Mouse (Mus musculus): ENCODE data around the gene Nrarp. TPM values are rescaled to one million over a fixed set of nuclear protein-coding genes. Genes with fewer than 3 reads are reported as not detected.

Gene Nrarp
- polyA plus RNA-seq (2014; fragmentation: Nextera tagmentation; extraction: Ambion mirVana), result 63.6 and 72.1 TPM in 2 replicates

DNA sequence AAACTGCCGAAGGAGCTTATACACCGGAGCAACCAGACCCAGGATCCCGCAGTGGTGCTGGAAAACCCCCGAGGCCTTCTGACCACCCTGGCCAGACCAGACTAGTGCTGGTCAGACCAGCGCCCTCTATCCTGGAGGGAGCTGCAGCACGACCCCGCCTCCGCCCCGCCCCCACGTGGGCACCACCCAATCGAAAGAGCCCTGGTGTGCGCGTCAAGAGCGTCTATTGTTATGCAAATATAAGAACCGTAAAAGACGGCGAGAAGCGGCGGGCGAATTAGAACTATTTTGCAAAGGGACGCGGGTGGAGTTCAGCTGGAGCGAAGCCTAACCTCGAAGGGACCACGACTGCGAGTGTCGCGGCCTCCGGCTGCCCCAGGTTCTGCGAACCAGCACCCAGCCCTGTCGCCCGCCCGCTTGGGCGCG lies at the start of gene Nrarp:
TSS of gene Nrarp (plus strand) at position 281 of the 426 bp plus-strand sequence.
- Histone ChIP-seq H3K9ac (ENCODE audit: low read length) (peak within 1 kb of the TSS; percentile 93), H3K27ac (ENCODE audit: low read depth, low read length) (peak within 1 kb of the TSS; percentile 96), H3K36me3 (ENCODE audit: control insufficient read depth, insufficient read depth, low read length) (peaks cover 2% of the 10 kb centered on the region; the same call in 1 of the 2 replicates), H3K4me3 (ENCODE audit: low read depth, low read length) (peak within 1 kb of the TSS; percentile 88), H3K27me3 (ENCODE audit: control insufficient read depth, insufficient read depth, low read length) (no peaks in the 10 kb centered on the region), H3K9me3 (ENCODE audit: control insufficient read depth, low read length) (no peaks in the 10 kb centered on the region), H3K4me2 (ENCODE audit: low read depth, low read length, severe bottlenecking) (peak within 1 kb of the TSS; percentile 73), H3K4me1 (replicated peaks; ENCODE audit: control insufficient read depth, insufficient read depth, low read length) (peaks cover 48% of the 10 kb centered on the region)
- WGBS, result under 1% methylated on average over 35 of the region's 35 CpGs
- peak; percentile 88 for ATAC-seq (replicated peaks; ENCODE audit: low FRiP score)
- DNase-seq (ENCODE audit: low spot score), result peak; percentile 99

DNA sequence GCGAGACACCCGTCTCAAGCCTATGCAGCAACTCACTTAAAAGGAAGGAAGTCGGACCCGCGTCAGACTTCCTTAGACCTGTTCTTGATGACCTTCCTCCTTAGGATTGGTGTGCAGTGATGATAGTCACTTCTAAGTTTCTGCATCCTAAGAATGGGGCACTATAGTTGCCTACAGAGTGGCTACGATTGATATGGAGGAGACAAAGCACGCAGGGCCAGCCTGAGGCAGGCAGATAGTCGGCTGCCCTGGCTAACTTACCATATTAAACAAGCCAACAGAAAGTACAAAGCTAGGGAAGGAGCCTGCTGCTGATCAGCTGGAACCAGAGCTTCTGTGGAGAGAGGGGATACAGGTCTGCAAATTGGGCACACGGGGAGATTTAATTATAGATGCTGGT lies 49.0 kb upstream of the Nrarp start:
- no peak for DNase-seq (ENCODE audit: low spot score)

DNA sequence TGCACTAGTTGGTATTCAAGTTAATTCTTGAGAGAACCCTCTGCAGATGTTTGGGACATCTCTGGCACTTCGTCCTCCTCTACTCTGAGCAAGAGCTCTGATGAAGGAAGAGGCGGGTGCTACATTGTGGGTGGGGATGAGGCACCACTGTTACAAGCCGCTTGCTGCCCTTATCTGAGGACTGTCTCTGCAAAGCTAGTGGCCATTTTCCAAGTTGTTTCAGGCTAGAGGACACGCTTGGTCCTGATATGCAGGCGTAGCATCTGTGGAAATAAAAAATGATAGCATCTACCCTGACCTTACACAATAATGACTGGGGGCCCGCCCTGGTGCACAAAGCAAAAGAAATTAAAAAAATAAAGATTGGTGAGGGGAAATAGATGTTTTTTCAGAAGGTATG lies 42.7 kb upstream of the Nrarp start:
- no peak for ATAC-seq (replicated peaks; ENCODE audit: low FRiP score)
- H3K27ac ChIP-seq (ENCODE audit: low read depth, low read length), result no peak overlapping the region
- no peaks in the 10 kb centered on the region for H3K9me3 ChIP-seq (ENCODE audit: control insufficient read depth, low read length)
- WGBS, result 87% methylated on average over 6 of the region's 6 CpGs
- no peak for DNase-seq (ENCODE audit: low spot score)
- H3K4me3 ChIP-seq (ENCODE audit: low read depth, low read length), result no peak overlapping the region
- no peak overlapping the region for H3K4me2 ChIP-seq (ENCODE audit: low read depth, low read length, severe bottlenecking)
- H3K27me3 ChIP-seq (ENCODE audit: control insufficient read depth, insufficient read depth, low read length), result no peaks in the 10 kb centered on the region
- no peak overlapping the region for H3K9ac ChIP-seq (ENCODE audit: low read length)
- no peaks in the 10 kb centered on the region for H3K4me1 ChIP-seq (replicated peaks; ENCODE audit: control insufficient read depth, insufficient read depth, low read length)
- no peaks in the 10 kb centered on the region for H3K36me3 ChIP-seq (ENCODE audit: control insufficient read depth, insufficient read depth, low read length)

More for the DNA sequence above, 49.0 kb upstream of the Nrarp start:
- peaks cover 30% of the 10 kb centered on the region for H3K4me1 ChIP-seq (replicated peaks; ENCODE audit: control insufficient read depth, insufficient read depth, low read length)
- H3K36me3 ChIP-seq (ENCODE audit: control insufficient read depth, insufficient read depth, low read length), result no peaks in the 10 kb centered on the region
- H3K27me3 ChIP-seq (ENCODE audit: control insufficient read depth, insufficient read depth, low read length), result no peaks in the 10 kb centered on the region
- H3K27ac ChIP-seq (ENCODE audit: low read depth, low read length), result no peak overlapping the region
- no peak overlapping the region for H3K9ac ChIP-seq (ENCODE audit: low read length)
- ATAC-seq (replicated peaks; ENCODE audit: low FRiP score), result no peak
- no peaks in the 10 kb centered on the region for H3K9me3 ChIP-seq (ENCODE audit: control insufficient read depth, low read length)
- H3K4me3 ChIP-seq (ENCODE audit: low read depth, low read length), result no peak overlapping the region
- H3K4me2 ChIP-seq (ENCODE audit: low read depth, low read length, severe bottlenecking), result no peak overlapping the region
- 76% methylated on average over 9 of the region's 9 CpGs for WGBS

GRCm38 (mm10) chr2:25141185-25141584 lies 39.4 kb upstream of the Nrarp start:
- no peaks in the 10 kb centered on the region for H3K36me3 ChIP-seq (ENCODE audit: control insufficient read depth, insufficient read depth, low read length)
- H3K4me3 ChIP-seq (ENCODE audit: low read depth, low read length), result no peak overlapping the region
- H3K27ac ChIP-seq (ENCODE audit: low read depth, low read length), result no peak overlapping the region
- H3K9ac ChIP-seq (ENCODE audit: low read length), result no peak overlapping the region
- H3K4me1 ChIP-seq (replicated peaks; ENCODE audit: control insufficient read depth, insufficient read depth, low read length), result no peaks in the 10 kb centered on the region
- WGBS, result 72% methylated on average over 4 of the region's 4 CpGs
- H3K4me2 ChIP-seq (ENCODE audit: low read depth, low read length, severe bottlenecking), result no peak overlapping the region
- H3K27me3 ChIP-seq (ENCODE audit: control insufficient read depth, insufficient read depth, low read length), result no peaks in the 10 kb centered on the region
- ATAC-seq (replicated peaks; ENCODE audit: low FRiP score), result no peak
- no peak for DNase-seq (ENCODE audit: low spot score)
- no peaks in the 10 kb centered on the region for H3K9me3 ChIP-seq (ENCODE audit: control insufficient read depth, low read length)

GRCm38 (mm10) chr2:25141921-25142320 lies 38.6 kb upstream of the Nrarp start:
- no peak overlapping the region for H3K27ac ChIP-seq (ENCODE audit: low read depth, low read length)
- no peak overlapping the region for H3K9ac ChIP-seq (ENCODE audit: low read length)
- no peaks in the 10 kb centered on the region for H3K4me1 ChIP-seq (replicated peaks; ENCODE audit: control insufficient read depth, insufficient read depth, low read length)
- no peaks in the 10 kb centered on the region for H3K36me3 ChIP-seq (ENCODE audit: control insufficient read depth, insufficient read depth, low read length)
- no peaks in the 10 kb centered on the region for H3K9me3 ChIP-seq (ENCODE audit: control insufficient read depth, low read length)
- H3K4me2 ChIP-seq (ENCODE audit: low read depth, low read length, severe bottlenecking), result no peak overlapping the region
- 85% methylated on average over 5 of the region's 5 CpGs for WGBS
- no peaks in the 10 kb centered on the region for H3K27me3 ChIP-seq (ENCODE audit: control insufficient read depth, insufficient read depth, low read length)
- H3K4me3 ChIP-seq (ENCODE audit: low read depth, low read length), result no peak overlapping the region
- DNase-seq (ENCODE audit: low spot score), result no peak
- no peak for ATAC-seq (replicated peaks; ENCODE audit: low FRiP score)

- Histone ChIP-seq H3K4me1 (replicated peaks; ENCODE audit: control insufficient read depth, insufficient read depth, low read length) (no peaks in the 10 kb centered on the region), H3K9me3 (ENCODE audit: control insufficient read depth, low read length) (no peaks in the 10 kb centered on the region), H3K36me3 (ENCODE audit: control insufficient read depth, insufficient read depth, low read length) (no peaks in the 10 kb centered on the region), H3K27me3 (ENCODE audit: control insufficient read depth, insufficient read depth, low read length) (no peaks in the 10 kb centered on the region), H3K27ac (ENCODE audit: low read depth, low read length) (no peak overlapping the region), H3K9ac (ENCODE audit: low read length) (no peak overlapping the region), H3K4me2 (ENCODE audit: low read depth, low read length, severe bottlenecking) (no peak overlapping the region), H3K4me3 (ENCODE audit: low read depth, low read length) (no peak overlapping the region)
- DNase-seq (ENCODE audit: low spot score) (no peak), ATAC-seq (replicated peaks; ENCODE audit: low FRiP score) (no peak)
- 88% methylated on average over 6 of the region's 6 CpGs for WGBS
These were observed 35.2 kb upstream of the Nrarp start for GRCm38 (mm10) chr2:25145346-25145745.

DNA sequence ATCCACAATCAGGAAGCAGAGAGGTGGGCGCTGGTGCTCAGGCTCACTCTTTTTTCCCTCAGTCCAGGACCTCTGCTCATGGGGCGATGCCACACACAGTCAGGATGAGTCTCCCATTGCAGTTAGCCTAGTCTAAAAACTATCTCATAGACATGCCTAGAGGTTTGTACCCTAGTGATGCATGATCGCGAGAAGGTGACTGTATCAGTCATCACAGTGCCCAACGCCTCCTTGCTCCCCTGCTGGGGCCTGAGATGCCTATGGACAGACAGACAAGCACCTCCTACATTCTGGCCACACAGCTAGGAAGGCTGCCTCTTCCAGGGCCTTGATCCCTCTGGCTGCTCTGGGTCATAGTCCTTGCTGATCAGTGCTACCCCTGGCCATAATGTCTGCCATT lies 33.2 kb upstream of the Nrarp start:
- WGBS, result 84% methylated on average over 5 of the region's 5 CpGs
- no peaks in the 10 kb centered on the region for H3K9me3 ChIP-seq (ENCODE audit: control insufficient read depth, low read length)
- no peak overlapping the region for H3K9ac ChIP-seq (ENCODE audit: low read length)
- H3K27ac ChIP-seq (ENCODE audit: low read depth, low read length), result no peak overlapping the region
- no peak overlapping the region for H3K4me2 ChIP-seq (ENCODE audit: low read depth, low read length, severe bottlenecking)
- no peaks in the 10 kb centered on the region for H3K27me3 ChIP-seq (ENCODE audit: control insufficient read depth, insufficient read depth, low read length)
- no peak overlapping the region for H3K4me3 ChIP-seq (ENCODE audit: low read depth, low read length)
- H3K4me1 ChIP-seq (replicated peaks; ENCODE audit: control insufficient read depth, insufficient read depth, low read length), result no peaks in the 10 kb centered on the region
- DNase-seq (ENCODE audit: low spot score), result no peak
- no peaks in the 10 kb centered on the region for H3K36me3 ChIP-seq (ENCODE audit: control insufficient read depth, insufficient read depth, low read length)
- no peak for ATAC-seq (replicated peaks; ENCODE audit: low FRiP score)

DNA sequence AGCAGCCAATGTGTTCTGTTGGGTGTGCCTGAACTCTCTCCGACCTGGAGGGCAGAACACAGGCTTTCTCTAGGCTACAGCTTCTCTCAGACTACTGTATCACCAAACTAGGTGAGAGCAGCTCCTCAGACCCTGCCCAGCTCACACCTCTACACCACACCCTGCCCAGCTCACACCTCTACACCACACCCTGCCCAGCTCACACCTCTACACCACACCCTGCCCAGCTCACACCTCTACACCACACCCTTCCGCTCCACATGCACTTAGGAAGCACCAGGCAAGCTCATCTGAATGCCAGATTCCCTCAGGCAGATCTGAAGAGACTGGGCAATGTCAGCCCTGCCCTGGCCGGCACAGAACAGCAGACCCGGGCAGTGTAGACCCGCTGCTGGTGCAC lies 32.7 kb upstream of the Nrarp start:
- Histone ChIP-seq H3K4me3 (ENCODE audit: low read depth, low read length) (no peak overlapping the region), H3K27me3 (ENCODE audit: control insufficient read depth, insufficient read depth, low read length) (no peaks in the 10 kb centered on the region), H3K9ac (ENCODE audit: low read length) (no peak overlapping the region), H3K4me2 (ENCODE audit: low read depth, low read length, severe bottlenecking) (no peak overlapping the region), H3K27ac (ENCODE audit: low read depth, low read length) (no peak overlapping the region), H3K36me3 (ENCODE audit: control insufficient read depth, insufficient read depth, low read length) (no peaks in the 10 kb centered on the region), H3K4me1 (replicated peaks; ENCODE audit: control insufficient read depth, insufficient read depth, low read length) (no peaks in the 10 kb centered on the region), H3K9me3 (ENCODE audit: control insufficient read depth, low read length) (no peaks in the 10 kb centered on the region)
- DNase-seq (ENCODE audit: low spot score) (no peak), ATAC-seq (replicated peaks; ENCODE audit: low FRiP score) (no peak)
- WGBS, result 87% methylated on average over 5 of the region's 5 CpGs

GRCm38 (mm10) chr2:25149643-25150042 lies 30.9 kb upstream of the Nrarp start:
- no peak overlapping the region for H3K9ac ChIP-seq (ENCODE audit: low read length)
- H3K36me3 ChIP-seq (ENCODE audit: control insufficient read depth, insufficient read depth, low read length), result no peaks in the 10 kb centered on the region
- no peaks in the 10 kb centered on the region for H3K9me3 ChIP-seq (ENCODE audit: control insufficient read depth, low read length)
- DNase-seq (ENCODE audit: low spot score), result no peak
- WGBS, result 86% methylated on average over 2 of the region's 2 CpGs
- no peaks in the 10 kb centered on the region for H3K4me1 ChIP-seq (replicated peaks; ENCODE audit: control insufficient read depth, insufficient read depth, low read length)
- no peak overlapping the region for H3K4me3 ChIP-seq (ENCODE audit: low read depth, low read length)
- ATAC-seq (replicated peaks; ENCODE audit: low FRiP score), result no peak
- H3K4me2 ChIP-seq (ENCODE audit: low read depth, low read length, severe bottlenecking), result no peak overlapping the region
- no peaks in the 10 kb centered on the region for H3K27me3 ChIP-seq (ENCODE audit: control insufficient read depth, insufficient read depth, low read length)
- no peak overlapping the region for H3K27ac ChIP-seq (ENCODE audit: low read depth, low read length)
